Mouse (Mus musculus): ENCODE data around the gene Spa17. TPM values are rescaled to one million over a fixed set of nuclear protein-coding genes. Genes with fewer than 3 reads are reported as not detected.

The Spa17 gene
- polyA plus RNA-seq, 1 experiment from 2014 or later = 9.6 TPM

DNA sequence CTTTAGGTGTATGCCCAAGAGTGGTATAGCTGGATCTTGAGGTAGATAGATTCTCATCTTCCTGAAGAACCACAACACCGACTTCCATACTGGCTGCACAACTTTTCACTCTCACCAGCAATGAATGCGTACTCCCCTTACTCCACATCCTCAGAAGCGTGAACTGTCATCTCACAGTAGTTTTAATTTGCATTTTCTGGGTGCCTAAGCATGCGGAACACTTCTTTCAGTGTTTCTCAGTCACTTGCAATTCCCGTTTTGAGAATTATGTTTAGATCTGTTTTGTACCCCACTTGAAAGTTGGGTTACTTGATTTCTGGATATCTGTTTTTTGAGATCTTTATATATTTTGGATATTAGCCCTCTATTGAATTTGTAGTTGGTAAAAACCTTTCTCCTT, 29.9 kb downstream of the Spa17 start:
- Histone ChIP-seq H3K9ac (ENCODE audit: low read depth, low read length) (no peak overlapping the region), H3K4me2 (ENCODE audit: low read length) (no peak overlapping the region), H3K36me3 (ENCODE audit: control insufficient read depth, insufficient read depth, low read length) (no peaks in the 10 kb centered on the region), H3K4me3 (ENCODE audit: low read length) (no peak overlapping the region), H3K9me3 (ENCODE audit: control insufficient read depth, low read length) (no peaks in the 10 kb centered on the region), H3K27me3 (replicated peaks; ENCODE audit: control insufficient read depth, insufficient read depth, low read length) (no peaks in the 10 kb centered on the region), H3K27ac (ENCODE audit: low read depth, low read length) (no peak overlapping the region), H3K4me1 (ENCODE audit: control insufficient read depth, insufficient read depth, low read depth, low read length) (no peaks in the 10 kb centered on the region)
- WGBS = 85% methylated on average over 5 of the region's 5 CpGs
- ATAC-seq = no peak

DNA sequence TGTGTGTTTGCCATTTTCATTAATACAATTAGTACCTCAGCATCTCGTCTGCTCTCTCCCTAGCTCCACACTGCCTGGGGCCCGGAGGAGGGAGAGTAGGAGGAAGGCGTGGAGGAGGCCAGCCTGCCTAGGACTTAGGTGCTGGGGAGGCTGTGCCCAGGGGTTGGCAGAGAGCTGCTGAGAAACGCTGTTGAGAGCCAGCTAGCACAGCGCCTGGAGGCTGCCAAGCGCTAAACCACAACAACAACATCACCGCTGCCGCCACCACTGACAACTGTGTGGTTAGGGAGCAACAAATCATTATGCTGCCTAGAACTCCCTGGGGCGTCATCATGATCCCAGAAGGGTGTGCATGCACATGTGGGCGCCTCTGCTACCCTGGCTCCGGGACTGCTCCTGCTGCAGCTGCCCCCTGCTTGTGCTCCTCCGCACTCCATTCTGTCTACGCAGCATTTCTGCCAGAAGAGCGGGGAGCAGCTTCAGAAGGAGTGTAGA, 37.0 kb downstream of the Spa17 start:
- ATAC-seq = peak; percentile 86
- Histone ChIP-seq H3K27ac (ENCODE audit: low read depth, low read length) (peak overlapping the region; percentile 44; the same call in 1 of the 2 replicates), H3K27me3 (replicated peaks; ENCODE audit: control insufficient read depth, insufficient read depth, low read length) (no peaks in the 10 kb centered on the region), H3K4me1 (ENCODE audit: control insufficient read depth, insufficient read depth, low read depth, low read length) (peaks cover 9% of the 10 kb centered on the region), H3K4me3 (ENCODE audit: low read length) (peak overlapping the region; percentile 20; the same call in 1 of the 2 replicates), H3K4me2 (ENCODE audit: low read length) (peak overlapping the region; percentile 54), H3K9ac (ENCODE audit: low read depth, low read length) (peak overlapping the region; percentile 33), H3K9me3 (ENCODE audit: control insufficient read depth, low read length) (no peaks in the 10 kb centered on the region), H3K36me3 (ENCODE audit: control insufficient read depth, insufficient read depth, low read length) (no peaks in the 10 kb centered on the region)
- 30% methylated on average over 14 of the region's 14 CpGs for WGBS

DNA sequence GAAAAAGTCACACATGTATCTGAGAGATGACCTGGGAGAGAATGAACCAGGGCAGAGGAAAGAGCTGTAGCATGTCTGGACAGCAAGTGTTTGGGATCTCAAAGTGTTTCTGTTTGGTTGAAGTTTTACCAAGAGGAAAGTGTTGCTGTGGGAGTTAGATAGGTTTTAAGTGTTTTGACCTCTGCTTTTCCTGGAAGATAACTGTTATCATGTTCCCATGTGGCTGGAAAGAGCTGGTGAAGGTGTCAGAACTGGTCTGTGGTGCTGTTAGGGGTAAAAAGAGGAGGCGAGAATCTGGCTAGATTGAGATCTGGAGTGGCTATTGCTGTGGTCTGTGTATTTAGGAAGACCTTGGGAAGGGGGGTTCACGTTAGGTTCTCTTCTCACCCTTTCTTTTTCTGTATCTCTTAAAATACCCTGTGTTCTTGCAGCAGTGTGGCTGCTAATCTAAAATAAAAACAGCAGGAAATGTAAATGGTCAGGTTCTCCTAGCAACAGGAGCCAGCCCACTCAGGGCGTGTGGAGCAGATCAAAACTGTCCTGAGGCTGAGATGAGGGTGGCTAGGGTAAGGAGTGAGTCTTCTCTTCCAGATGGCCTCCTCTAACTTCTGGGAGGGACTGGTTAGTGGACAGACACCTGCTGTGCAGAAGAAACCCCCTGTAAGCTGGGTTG, 41.2 kb downstream of the Spa17 start:
- ATAC-seq = no peak
- peaks cover 16% of the 10 kb centered on the region for H3K4me1 ChIP-seq (ENCODE audit: control insufficient read depth, insufficient read depth, low read depth, low read length)
- H3K4me2 ChIP-seq (ENCODE audit: low read length) = no peak overlapping the region
- no peak overlapping the region for H3K27ac ChIP-seq (ENCODE audit: low read depth, low read length)
- no peak overlapping the region for H3K9ac ChIP-seq (ENCODE audit: low read depth, low read length)
- 65% methylated on average over 3 of the region's 3 CpGs for WGBS
- H3K9me3 ChIP-seq (ENCODE audit: control insufficient read depth, low read length) = no peaks in the 10 kb centered on the region
- no peak overlapping the region for H3K4me3 ChIP-seq (ENCODE audit: low read length)
- no peaks in the 10 kb centered on the region for H3K27me3 ChIP-seq (replicated peaks; ENCODE audit: control insufficient read depth, insufficient read depth, low read length)
- H3K36me3 ChIP-seq (ENCODE audit: control insufficient read depth, insufficient read depth, low read length) = no peaks in the 10 kb centered on the region

DNA sequence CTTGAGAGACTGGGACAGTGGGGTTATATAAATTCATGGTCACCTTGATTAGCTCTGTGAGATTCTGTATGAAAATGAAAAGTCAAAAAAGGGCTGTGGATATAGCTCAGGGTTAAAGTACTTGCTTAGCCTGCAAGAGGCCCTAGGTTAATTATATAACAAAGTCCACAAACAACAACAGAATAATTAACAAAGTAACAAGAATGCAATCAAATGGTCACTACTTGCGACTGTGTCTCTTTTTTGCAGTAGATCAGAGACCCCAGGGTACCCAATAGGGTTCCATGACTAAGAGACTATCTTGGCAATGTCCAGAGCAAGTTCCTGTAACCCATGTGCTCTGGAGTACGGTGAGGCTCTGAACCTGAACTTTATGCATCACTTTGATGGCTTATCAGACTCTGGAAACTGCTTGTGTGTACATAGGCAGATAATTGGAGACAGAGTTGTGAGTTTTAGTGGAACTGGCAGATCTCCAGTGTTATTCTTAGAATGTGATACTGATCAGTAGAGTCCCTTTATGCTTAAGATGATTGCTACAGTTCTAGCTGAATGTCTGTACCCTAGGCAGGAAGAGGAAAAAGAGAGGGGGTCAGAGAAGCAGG, 44.2 kb downstream of the Spa17 start:
- Histone ChIP-seq H3K4me2 (ENCODE audit: low read length) (no peak overlapping the region), H3K36me3 (ENCODE audit: control insufficient read depth, insufficient read depth, low read length) (no peaks in the 10 kb centered on the region), H3K9ac (ENCODE audit: low read depth, low read length) (no peak overlapping the region), H3K27me3 (replicated peaks; ENCODE audit: control insufficient read depth, insufficient read depth, low read length) (no peaks in the 10 kb centered on the region), H3K9me3 (ENCODE audit: control insufficient read depth, low read length) (no peaks in the 10 kb centered on the region), H3K27ac (ENCODE audit: low read depth, low read length) (no peak overlapping the region), H3K4me3 (ENCODE audit: low read length) (no peak overlapping the region), H3K4me1 (ENCODE audit: control insufficient read depth, insufficient read depth, low read depth, low read length) (peaks cover 7% of the 10 kb centered on the region)
- ATAC-seq = no peak
- WGBS = 83% methylated on average over 2 of the region's 2 CpGs

DNA sequence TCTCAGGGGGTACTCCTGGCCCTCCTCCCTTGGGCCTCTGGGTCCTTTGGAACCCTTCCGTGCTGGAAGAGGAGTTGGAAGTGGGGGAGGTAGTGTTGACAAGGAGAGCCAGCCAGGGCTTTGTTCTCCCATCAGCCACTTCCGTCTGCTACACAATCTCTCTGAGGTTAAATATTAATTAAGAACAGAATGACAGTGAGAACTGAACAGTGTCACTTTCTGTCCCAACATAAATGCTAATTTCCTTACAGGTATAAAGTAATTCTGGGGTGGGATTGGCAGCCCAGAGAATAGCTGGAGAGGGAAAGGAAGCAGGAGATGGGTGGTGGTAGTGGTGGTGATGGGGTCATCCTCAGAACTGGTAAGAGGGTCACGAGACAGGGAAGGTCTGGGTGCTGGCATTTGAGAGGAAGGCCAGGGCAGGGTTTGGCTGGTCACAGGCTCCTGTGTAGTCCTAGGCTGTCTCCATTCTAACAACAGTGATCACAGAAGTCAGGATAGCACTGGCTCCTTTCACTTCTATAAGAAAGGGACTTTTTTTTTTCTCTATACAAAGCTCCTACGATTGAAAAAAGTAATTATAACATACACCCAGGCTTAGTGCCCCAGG, 44.8 kb downstream of the Spa17 start:
- no peak overlapping the region for H3K4me2 ChIP-seq (ENCODE audit: low read length)
- H3K4me1 ChIP-seq (ENCODE audit: control insufficient read depth, insufficient read depth, low read depth, low read length) = peaks cover 7% of the 10 kb centered on the region
- no peak overlapping the region for H3K27ac ChIP-seq (ENCODE audit: low read depth, low read length)
- H3K9ac ChIP-seq (ENCODE audit: low read depth, low read length) = no peak overlapping the region
- peak; percentile 32; the same call in 1 of the 2 replicates for ATAC-seq
- no peaks in the 10 kb centered on the region for H3K9me3 ChIP-seq (ENCODE audit: control insufficient read depth, low read length)
- no peak overlapping the region for H3K4me3 ChIP-seq (ENCODE audit: low read length)
- H3K27me3 ChIP-seq (replicated peaks; ENCODE audit: control insufficient read depth, insufficient read depth, low read length) = no peaks in the 10 kb centered on the region
- no peaks in the 10 kb centered on the region for H3K36me3 ChIP-seq (ENCODE audit: control insufficient read depth, insufficient read depth, low read length)
- 36% methylated on average over 4 of the region's 4 CpGs for WGBS

DNA sequence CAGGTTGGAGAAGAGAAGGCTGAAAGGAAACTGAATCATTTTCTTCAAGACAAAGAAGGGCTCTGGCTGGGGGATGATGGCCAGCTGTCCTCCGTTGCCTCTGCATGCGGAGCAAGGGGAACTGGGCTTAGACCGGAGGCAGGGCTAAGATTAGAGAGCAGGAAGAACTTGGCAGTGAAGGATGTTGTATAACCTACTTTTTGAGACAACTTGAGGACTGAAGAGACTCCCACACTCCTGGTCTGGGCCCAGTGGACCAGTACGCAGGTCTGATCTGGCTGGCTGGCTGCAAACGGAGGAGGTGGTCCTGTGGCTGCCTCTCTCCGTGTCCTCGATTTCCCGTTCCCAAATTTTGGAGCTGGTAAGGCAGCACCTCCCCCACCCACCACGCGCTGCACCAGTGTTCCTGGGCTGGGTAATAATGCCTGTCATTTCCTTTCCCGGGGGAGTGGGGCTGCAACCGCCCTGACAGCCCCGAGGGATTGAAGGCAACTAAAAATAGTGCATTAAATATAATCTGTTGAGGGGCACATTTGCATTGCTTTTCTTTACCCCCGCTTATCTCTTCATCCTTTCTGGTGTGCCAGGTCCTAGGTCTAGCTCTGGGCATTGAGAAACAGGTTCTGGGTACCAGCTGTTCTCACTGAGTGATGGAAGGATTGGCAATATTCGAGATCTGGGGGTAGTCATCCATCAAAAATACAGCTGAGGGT, 45.5 kb downstream of the Spa17 start:
- no peak overlapping the region for H3K4me3 ChIP-seq (ENCODE audit: low read length)
- H3K4me1 ChIP-seq (ENCODE audit: control insufficient read depth, insufficient read depth, low read depth, low read length) = peaks cover 7% of the 10 kb centered on the region
- 27% methylated on average over 15 of the region's 15 CpGs for WGBS
- ATAC-seq = peak; percentile 53
- no peaks in the 10 kb centered on the region for H3K9me3 ChIP-seq (ENCODE audit: control insufficient read depth, low read length)
- peak overlapping the region; percentile 14; the same call in 1 of the 2 replicates for H3K4me2 ChIP-seq (ENCODE audit: low read length)
- H3K27ac ChIP-seq (ENCODE audit: low read depth, low read length) = no peak overlapping the region
- no peak overlapping the region for H3K9ac ChIP-seq (ENCODE audit: low read depth, low read length)
- no peaks in the 10 kb centered on the region for H3K36me3 ChIP-seq (ENCODE audit: control insufficient read depth, insufficient read depth, low read length)
- H3K27me3 ChIP-seq (replicated peaks; ENCODE audit: control insufficient read depth, insufficient read depth, low read length) = no peaks in the 10 kb centered on the region

DNA sequence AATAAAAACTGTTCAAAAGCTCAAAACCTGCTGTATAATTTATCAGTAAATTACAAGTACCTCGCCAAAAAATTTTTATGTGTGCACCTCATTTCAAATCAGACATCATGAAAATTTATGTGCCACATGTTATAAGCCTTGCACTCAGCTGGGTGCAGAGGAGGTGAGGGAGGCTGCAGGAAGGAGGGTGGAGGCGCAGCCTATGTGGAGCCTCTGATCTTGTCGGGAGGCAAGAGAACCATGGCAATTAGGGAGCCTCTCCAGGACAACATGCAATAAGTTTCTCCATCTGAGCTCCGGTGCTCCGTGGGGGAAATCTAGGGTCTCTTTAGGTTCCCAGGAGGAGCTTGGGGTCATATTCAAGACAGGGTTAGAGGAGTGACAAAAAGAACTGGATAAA, 46.1 kb downstream of the Spa17 start:
- no peaks in the 10 kb centered on the region for H3K9me3 ChIP-seq (ENCODE audit: control insufficient read depth, low read length)
- H3K4me1 ChIP-seq (ENCODE audit: control insufficient read depth, insufficient read depth, low read depth, low read length) = peaks cover 7% of the 10 kb centered on the region
- no peaks in the 10 kb centered on the region for H3K36me3 ChIP-seq (ENCODE audit: control insufficient read depth, insufficient read depth, low read length)
- H3K9ac ChIP-seq (ENCODE audit: low read depth, low read length) = no peak overlapping the region
- no peak overlapping the region for H3K4me2 ChIP-seq (ENCODE audit: low read length)
- ATAC-seq = no peak
- WGBS = 48% methylated on average over 5 of the region's 5 CpGs
- H3K27me3 ChIP-seq (replicated peaks; ENCODE audit: control insufficient read depth, insufficient read depth, low read length) = no peaks in the 10 kb centered on the region
- no peak overlapping the region for H3K4me3 ChIP-seq (ENCODE audit: low read length)
- no peak overlapping the region for H3K27ac ChIP-seq (ENCODE audit: low read depth, low read length)

DNA sequence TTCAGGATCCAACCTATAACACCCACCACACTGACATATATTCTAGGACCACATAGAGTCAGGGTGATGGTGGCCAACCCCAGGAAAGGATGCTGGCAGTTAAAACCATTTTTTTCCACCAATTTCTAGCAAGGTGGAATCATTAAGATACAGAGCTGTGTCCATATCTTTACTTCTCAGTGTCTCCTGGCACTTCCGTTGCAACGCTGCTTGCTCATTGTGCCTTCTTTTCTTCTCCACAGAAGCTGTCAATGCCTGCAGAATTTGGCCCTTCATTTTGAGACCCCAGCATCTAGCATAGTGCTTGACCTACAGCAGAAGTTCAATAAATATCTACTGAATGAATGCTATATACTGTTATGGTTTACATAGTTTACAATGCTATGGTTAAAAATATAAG, 46.5 kb downstream of the Spa17 start:
- 93% methylated on average over 2 of the region's 2 CpGs for WGBS
- H3K9ac ChIP-seq (ENCODE audit: low read depth, low read length) = no peak overlapping the region
- H3K4me3 ChIP-seq (ENCODE audit: low read length) = no peak overlapping the region
- peaks cover 7% of the 10 kb centered on the region for H3K4me1 ChIP-seq (ENCODE audit: control insufficient read depth, insufficient read depth, low read depth, low read length)
- no peak overlapping the region for H3K27ac ChIP-seq (ENCODE audit: low read depth, low read length)
- no peaks in the 10 kb centered on the region for H3K36me3 ChIP-seq (ENCODE audit: control insufficient read depth, insufficient read depth, low read length)
- no peak for ATAC-seq
- no peaks in the 10 kb centered on the region for H3K27me3 ChIP-seq (replicated peaks; ENCODE audit: control insufficient read depth, insufficient read depth, low read length)
- no peaks in the 10 kb centered on the region for H3K9me3 ChIP-seq (ENCODE audit: control insufficient read depth, low read length)
- H3K4me2 ChIP-seq (ENCODE audit: low read length) = no peak overlapping the region

DNA sequence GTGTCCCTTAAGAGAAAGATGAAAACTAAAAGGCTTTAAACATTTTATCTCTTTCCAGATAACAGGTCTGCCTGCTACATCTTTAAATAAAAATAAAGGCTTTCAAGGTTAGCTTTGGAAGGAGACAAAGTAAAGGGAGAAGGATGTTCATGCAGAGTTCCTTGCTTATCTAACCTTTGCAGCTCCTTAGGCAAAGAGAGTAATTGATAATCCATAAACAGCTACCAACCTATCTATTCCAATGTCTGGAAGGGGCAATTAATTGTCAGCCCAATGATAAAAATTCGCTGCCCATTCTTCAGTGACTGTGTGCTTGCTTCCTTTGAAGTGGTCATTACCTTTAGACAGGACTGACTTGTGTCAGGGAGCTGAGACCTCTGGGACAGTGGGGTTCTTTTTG, 49.7 kb downstream of the Spa17 start:
- ATAC-seq = no peak
- Histone ChIP-seq H3K4me2 (ENCODE audit: low read length) (no peak overlapping the region), H3K36me3 (ENCODE audit: control insufficient read depth, insufficient read depth, low read length) (no peaks in the 10 kb centered on the region), H3K9me3 (ENCODE audit: control insufficient read depth, low read length) (no peaks in the 10 kb centered on the region), H3K4me3 (ENCODE audit: low read length) (no peak overlapping the region), H3K27me3 (replicated peaks; ENCODE audit: control insufficient read depth, insufficient read depth, low read length) (no peaks in the 10 kb centered on the region), H3K27ac (ENCODE audit: low read depth, low read length) (no peak overlapping the region), H3K9ac (ENCODE audit: low read depth, low read length) (no peak overlapping the region), H3K4me1 (ENCODE audit: control insufficient read depth, insufficient read depth, low read depth, low read length) (peaks cover 7% of the 10 kb centered on the region)
- 64% methylated on average over 1 of the region's 1 CpGs for whole genome bisulfite sequencing

All from hindbrain, embryonic 16.5 days (tissue).